Mouse (Mus musculus) ES-Bruce4 (cell line): ENCODE results near the gene Entpd8.

Experiments
- EP300 ChIP-seq: IDR thresholded peaks from 2 replicates; pipeline ENCODE4 v1.6.1; 2011; ENCODE audit warnings: low read depth, low read length; ENCODE audit not compliant: insufficient read depth
- POLR2A ChIP-seq: IDR thresholded peaks from one replicate; pipeline ENCODE4 v1.8.1; 2011; ENCODE audit warnings: low read length; ENCODE audit not compliant: insufficient read depth

DNA sequence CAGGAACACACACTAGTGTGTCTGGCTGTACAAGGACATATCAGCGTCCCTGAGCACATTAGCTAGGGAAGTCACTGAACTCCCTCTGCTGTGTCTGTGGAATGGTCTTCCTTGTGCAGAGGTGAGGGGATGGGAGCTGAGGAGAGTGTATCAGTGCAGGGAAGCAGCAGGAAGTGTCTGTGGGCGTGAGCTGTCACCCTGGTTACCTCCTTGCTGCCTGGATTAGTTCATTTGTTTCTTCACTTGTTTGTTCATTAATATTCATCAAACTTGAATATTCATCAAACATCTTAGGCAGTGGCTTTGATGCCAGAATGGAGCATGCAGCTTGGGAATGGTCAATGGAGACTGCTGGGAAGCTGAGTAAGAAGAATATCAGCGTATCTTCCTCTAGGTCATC is 19.6 kb downstream of the Entpd8 start:
- TF ChIP-seq EP300 = no peak
- TF ChIP-seq POLR2A = no peak
